Comparison of ENCODE assay signal across 8 mouse cellular contexts in the genomic region with DNA sequence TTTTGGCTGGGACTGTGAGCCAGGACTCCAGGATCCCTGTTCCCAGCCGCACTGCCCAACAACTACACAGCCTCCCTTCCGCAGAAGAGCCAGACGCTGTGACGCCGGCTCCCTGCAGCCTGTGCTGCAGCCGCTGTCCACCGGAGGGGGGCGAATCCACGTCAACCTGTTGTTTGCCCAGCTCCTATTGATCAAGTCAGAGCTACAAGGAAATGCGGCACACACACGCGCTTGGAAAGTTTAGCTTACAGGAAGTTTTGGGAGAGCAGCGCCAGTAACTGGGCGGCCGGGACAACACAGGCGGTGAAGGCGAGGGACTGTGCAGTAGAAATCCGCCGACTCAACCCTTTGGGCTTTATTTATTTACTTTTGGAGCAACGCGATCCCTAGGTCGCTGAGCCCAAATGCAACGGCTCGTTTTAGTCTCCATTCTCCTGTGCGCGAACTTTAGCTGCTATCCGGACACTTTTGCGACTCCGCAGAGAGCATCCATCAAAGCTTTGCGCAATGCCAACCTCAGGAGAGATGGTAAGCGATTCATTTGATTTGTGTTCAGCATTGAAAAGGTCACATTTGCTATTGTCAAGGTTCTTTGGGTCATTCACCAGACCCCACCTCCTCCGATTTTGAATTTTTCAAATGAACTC. TPM values are rescaled to one million over a fixed set of nuclear protein-coding genes. Genes with fewer than 3 reads are reported as not detected.
DNase-seq lines count a peak whose midpoint lies in the region; ATAC-seq lines count a peak whose summit lies in the region.

Gene Pdgfd (plus strand): TSS at position 194 of the 647 bp plus-strand sequence.

- peak; percentile 65 for DNase-seq in R1 (ENCODE audit: low read depth, low spot score)
- peak; percentile 18 for DNase-seq in c-Kit-positive CD71-negative TER-119-negative erythroid progenitor cells, embryonic 14.5 days (ENCODE audit: low read depth)
- peak; percentile 3 to 4 for DNase-seq in frontal cortex, postnatal 36 days (ENCODE audit: low spot score in 2 of 2)
- peak; percentile 72 for DNase-seq in hindbrain, embryonic 11.5 days (ENCODE audit: low spot score)
- DNase-seq in layer of hippocampus, postnatal 36 days, result peak; percentile 3 to 15
- peak; percentile 78 for DNase-seq in lung, postnatal 36 days
- DNase-seq in right cerebral cortex, postnatal 25 days, result peak; percentile 8
- DNase-seq in spleen, adult 12 weeks (ENCODE audit: low spot score), result no peak

- peak within 1 kb of the TSS; percentile 43 for H3K4me3 ChIP-seq in hindbrain, embryonic 11.5 days (ENCODE audit: low read depth, low read length)

- no peaks in the 10 kb centered on the region for H3K27me3 ChIP-seq in hindbrain, embryonic 11.5 days (ENCODE audit: control insufficient read depth, insufficient read depth, low read length)

- no peak within 1 kb of the TSS for H3K27ac ChIP-seq in hindbrain, embryonic 11.5 days (ENCODE audit: low read depth, low read length)

- no peaks in the 10 kb centered on the region for H3K9me3 ChIP-seq in hindbrain, embryonic 11.5 days (ENCODE audit: control insufficient read depth, low read length)

- no peaks in the 10 kb centered on the region for H3K4me1 ChIP-seq in hindbrain, embryonic 11.5 days (replicated peaks; ENCODE audit: control insufficient read depth, insufficient read depth, low read length)

- peak; percentile 95 for ATAC-seq in hindbrain, embryonic 11.5 days (ENCODE audit: low FRiP score)

- WGBS in hindbrain, embryonic 11.5 days, result 1% methylated on average over 32 of the region's 32 CpGs

- peak within 1 kb of the TSS; percentile 46 for H3K9ac ChIP-seq in hindbrain, embryonic 11.5 days (ENCODE audit: low read depth, low read length)

- H3K4me2 ChIP-seq in hindbrain, embryonic 11.5 days (replicated peaks; ENCODE audit: low read depth, low read length), result peak within 1 kb of the TSS; percentile 67

- no peaks in the 10 kb centered on the region for H3K36me3 ChIP-seq in hindbrain, embryonic 11.5 days (ENCODE audit: control insufficient read depth, insufficient read depth, low read length)

RNA-seq across cellular contexts. Expression of gene Pdgfd, which starts in this region (rescaled TPM):
- 3.8 and 5.1 TPM in 2 replicates for polyA plus RNA-seq in hindbrain, embryonic 11.5 days (2014; fragmentation: Nextera tagmentation; extraction: Ambion mirVana)
- 1 to 10 TPM; 3.6 to 3.8 TPM for total RNA-seq in layer of hippocampus, postnatal 36 days (2021)
